Mouse (Mus musculus) WW6 (cell line): ENCODE measurements around the gene Psrc1.
A peak's percentile ranks its signal among the peaks of the same experiment; 100 is the strongest.

Source experiments
- DNase-seq: peaks from one replicate; pipeline ENCODE4 v3.0.0-alpha.2; 2013; ENCODE audit warnings: low read depth, low spot score

Psrc1 gene

DNA sequence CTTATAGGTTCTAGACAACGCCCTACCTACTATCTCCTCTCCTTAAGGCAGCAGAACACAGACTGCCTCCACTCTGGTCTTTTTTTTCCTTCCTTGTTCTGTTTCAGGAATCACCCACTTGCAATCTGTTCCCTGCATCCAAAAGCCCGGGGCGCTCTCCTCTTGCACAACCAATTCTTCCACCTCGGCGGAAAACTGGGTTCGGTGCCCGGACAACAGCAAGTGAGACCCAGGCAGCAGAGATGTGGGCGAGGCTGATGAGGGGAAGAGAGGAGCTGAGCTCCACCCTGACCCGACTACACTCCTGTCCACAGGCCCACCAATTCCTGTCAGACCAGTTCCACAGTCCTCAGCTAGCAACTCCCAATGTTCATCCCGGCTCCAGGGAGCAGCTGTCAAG lies 2.5 kb downstream of the Psrc1 start:
- DNase-seq, result no peak

DNA sequence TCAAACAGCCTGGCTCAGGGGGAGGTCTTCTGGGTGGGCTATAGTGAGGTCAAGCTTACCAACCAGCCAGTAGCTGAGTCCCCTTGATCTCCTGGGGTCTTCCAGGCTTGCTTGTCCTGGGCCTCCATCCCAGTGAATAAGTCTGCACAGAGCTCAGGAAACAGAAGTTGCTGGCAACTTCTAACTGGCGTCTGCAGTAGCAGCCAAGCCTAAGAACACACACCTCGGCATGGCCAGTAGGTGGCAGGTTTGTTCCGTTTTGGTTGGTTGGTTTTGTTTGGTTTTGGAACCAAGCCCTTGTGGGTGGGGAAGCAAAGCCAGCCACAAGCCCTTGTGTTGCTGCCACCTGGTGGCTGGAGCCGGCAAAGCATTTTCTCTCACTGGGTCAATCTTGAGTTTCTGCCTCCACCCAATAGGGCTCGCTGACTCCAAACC lies 5.5 kb downstream of the Psrc1 start:
- DNase-seq, result peak; percentile 94

GRCm38 (mm10) chr3:108392299-108392698 lies 8.7 kb downstream of the Psrc1 start:
- DNase-seq, result no peak

DNA sequence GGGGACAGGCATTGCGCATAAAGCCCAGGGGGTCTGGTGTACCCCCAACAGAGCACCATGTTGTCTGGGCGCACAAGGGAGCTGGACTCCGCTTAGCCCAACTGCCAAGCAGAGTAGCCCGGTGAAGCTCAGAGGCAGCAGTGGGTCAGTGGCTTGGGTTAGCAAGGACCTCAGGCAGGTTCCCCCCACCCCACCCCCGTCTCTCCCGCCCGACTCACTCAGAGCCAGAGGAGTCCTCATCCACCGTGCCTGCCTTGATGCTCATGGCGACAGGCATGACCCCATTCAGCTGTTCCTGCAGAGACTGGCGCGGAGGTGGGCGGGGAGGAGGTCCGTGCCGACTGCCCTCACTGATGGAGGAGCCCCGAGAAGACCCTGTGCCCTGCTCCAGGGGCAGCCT lies 9.2 kb downstream of the Psrc1 start:
- DNase-seq, result no peak

- no peak for DNase-seq
Measured at GRCm38 (mm10) chr3:108398281-108398680, 14.6 kb downstream of the Psrc1 start.

DNA sequence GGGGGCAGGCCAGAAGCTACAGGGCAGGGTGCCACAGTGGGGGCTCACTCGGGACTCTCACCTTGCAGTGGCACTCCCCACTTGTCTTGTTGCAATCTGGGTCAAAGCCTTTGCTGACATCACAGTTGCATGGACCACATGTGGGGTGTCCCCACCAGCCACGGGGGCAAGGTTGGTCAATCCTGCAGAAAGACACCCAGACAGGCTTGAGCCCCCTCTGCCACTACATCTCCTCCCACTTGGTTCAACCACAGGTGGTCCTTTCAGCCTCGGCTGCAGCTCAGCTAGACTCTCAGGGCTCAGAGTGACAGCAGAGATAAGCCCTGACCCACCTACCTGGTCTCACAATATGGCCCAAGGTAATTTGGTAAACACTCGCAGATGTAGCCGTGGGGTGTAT lies 16.8 kb downstream of the Psrc1 start:
- no peak for DNase-seq

DNA sequence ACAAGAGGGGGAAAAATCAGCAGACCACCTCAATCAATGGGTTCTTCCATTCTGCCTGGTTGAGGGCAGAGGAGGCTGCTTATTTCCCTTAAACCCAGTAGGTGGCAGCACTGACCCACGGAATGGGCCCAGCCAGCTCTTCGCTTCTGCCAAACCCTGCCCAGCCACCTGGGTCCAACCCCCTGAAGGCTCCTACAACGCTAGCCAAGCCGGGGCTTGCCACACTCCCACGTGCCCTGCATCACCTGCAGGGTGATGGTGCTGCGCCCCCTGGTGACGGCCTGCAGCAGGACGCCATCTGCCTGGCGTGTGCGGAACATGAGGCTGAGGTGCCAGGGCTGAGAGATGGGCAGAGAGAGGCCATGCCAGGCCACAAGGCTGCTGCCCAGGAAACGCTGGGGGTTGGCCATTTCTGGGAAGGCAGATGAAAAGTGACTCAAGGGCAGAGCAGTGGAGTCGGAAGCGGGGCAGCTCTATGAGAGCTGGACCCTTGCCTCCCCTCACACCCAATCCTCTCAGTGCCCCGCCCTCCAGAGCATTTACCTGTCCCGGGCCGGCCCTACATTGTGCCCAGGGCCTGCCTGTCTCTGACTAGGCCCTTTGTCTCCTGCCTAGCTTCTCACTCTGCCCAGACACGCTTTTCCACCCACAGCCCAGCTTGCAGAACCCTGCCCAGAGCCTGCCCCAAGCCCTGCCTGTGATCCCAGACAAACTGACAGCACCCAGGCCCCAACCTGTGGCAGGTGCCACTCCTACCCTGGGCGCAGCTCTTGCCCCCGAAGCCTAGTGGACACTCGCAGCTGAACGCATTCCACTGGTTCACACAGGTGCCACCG lies 18.3 kb downstream of the Psrc1 start:
- peak; percentile 75 for DNase-seq

- DNase-seq, result no peak
Measured at GRCm38 (mm10) chr3:108402528-108402920, 18.9 kb downstream of the Psrc1 start.

- DNase-seq, result no peak
Measured at GRCm38 (mm10) chr3:108405536-108406305, 22.1 kb downstream of the Psrc1 start.

DNA sequence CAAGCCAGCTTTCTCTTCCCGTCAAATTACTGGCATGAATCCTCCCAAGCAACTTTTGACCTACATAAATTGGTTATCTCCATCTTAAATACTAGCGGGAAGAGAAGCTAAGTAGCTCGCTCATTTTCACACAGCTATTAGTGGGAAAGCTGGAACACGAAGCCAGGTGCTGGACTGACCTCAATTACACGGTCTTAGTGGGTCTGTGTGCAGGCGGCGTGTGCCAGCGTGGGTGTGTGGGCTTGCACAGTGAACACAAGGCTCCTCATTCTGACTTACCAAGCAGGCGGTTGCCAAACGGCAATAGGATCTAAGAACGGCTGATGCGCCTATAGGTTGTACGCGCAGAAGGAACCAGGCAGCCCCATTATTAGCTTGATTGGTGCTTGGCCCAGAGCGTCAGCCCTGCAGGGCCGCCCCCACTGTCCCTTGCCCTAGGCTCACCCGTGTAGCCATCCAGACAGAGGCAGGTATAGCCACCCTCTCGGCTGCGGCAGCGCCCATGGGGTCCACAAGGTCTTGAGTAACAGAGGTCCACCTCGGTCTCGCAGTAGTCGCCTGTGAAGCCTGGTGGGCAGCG lies 22.8 kb downstream of the Psrc1 start:
- no peak for DNase-seq

GRCm38 (mm10) chr3:108408517-108409008 lies 24.9 kb downstream of the Psrc1 start:
- no peak for DNase-seq

DNA sequence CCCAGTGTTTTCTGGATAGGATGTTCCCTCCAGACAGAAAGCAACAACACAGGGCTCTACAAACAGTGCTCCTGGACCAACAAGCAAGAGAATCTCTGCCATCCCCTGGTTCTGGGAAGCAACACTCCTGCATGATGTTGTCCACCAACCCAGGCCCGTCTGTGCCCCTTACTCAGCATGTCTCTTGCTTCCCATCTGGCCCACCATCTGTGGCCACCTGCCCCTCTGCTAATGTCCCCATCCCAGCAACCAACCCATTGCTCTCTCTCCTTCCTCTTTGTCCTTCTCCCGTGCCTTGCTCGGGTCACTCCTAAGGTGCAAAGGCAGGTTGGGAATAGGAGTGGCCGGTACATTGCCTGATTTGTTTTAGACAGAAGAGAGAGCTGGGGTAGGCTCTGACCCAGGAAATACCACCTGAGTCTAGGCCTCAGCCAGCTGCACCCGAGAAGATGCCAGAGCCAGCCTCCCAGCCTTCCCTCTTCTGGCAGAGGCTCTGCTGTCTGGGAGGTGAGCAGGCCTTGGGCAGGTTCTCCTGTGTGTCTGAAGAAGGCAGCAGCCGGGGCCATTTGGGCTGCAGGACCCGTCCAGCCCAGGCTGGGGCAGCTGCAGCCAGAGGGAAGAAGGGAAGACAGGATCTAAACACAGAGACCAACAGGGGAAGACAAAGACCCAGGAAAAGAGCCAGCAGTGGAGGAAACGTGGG lies 26.2 kb downstream of the Psrc1 start:
- DNase-seq, result no peak

DNA sequence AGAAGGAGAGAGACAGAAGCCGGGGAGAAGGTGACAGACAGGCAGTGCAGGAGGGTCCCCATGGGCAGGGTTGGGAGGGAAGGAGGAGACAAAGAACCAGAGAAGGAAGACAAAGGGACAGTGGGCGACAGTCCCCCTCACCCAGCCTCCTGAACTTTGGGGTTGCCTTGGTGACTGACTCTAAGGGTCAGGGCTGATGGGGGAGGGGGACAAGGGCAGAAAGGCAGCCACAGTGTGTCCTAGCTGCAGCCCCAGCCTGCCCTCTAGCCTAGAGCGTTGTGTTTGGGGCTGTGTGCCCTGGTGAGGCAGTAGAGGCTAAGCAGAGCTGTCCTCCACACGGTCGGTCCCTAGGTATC lies 26.7 kb downstream of the Psrc1 start:
- DNase-seq, result no peak

DNA sequence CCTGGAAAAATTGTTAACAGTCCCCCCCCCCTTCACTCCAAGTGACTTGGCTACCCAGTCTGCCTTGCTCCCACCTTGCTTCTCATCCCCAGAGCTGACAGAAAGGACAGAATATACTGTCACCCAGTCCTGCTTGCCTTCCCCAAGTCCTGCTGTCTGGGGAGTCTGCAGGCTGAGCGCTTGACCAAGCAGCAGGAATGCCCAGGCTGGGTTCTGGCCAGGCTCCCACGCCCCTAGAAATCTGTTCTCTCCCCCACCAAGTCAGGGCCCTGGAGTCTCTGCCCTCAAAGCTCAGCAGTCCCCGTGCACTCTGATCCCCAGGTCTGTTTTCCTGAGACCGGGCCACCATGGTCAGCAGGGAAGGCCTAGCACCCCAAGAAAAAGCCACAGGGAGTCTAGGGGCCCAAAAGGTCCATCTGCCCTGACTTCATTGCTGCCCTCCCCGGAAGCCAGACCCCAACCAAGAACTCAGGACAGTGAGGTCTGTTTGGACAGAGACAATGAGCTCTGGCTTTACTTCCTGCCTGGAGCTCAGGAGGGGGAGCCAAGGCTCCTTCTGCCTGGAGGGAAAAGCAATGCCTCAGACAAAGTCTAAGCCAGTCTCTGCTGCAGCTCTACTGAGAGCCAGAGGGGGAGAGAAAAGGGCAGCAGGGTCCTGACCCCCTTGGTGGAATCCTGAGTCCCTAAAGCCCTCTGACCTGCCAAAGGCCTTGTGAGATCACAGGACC lies 27.6 kb downstream of the Psrc1 start:
- no peak for DNase-seq

DNA sequence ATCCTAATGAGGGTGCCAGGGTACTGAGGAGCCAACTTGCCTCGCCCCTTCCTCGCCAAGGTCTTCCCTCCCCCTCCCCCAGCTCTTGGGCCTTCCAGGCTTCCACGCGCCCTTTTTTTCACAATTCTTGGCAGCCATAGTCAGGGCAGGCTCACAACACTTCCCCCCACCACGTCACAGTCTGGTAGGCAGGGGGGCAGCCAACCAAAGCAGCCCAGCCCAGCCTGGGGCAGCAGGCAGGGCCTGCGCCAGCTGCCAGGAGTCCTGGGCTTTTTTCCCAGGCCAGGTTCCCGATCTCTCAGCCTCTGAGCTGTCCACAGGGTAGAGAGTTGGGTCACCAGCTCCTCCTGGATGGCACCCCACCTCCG lies 28.1 kb downstream of the Psrc1 start:
- no peak for DNase-seq

- DNase-seq, result no peak
Measured at GRCm38 (mm10) chr3:108413634-108414360, 30.2 kb downstream of the Psrc1 start.

DNA sequence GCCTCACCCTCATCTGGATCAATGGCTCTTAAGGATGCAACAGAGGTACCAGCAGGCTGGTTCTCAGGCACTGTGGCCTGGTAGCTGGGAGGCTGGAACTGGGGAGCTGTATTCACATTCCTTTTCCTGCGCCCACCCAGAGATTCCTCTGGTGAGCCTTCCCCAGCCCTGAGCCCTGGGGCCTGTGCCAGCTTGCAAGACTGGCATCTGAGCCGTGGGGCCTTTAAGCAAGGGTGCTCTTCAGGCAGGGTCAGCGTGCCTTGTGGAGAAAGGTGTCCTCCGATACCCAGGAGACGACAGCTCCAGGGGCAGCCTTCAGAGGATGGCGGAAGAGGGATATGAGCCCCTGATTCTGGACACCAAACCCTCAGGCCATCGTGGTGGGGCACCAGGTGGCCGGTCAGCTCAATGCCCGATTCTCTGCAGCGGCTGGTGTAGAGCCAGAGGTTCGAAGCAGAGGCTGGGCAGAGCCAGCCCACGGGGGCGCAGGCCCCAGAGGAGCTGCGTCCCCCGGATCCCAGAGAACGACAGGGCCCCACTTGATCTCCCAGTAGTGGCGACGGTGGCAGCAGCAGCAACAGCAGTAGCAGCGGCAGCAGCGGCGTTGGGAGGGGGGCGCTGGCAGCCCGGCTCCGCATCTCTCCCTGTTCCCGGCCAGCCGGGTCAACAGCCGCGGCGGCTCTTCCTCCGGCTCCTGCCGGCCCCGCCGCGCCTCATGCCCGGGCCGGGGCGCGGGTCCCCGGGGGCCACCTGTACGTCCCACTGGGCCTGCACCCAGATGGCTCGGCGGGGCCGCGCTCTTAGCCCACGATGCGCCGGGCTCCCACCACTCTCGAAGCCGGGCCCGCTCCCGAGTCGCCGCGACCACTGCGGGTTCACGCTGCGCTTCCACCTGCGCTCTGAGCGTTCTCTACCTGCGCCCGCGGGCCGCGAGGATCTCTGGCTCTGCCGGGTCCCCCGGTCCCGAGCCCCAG lies 31.5 kb downstream of the Psrc1 start, which contains the start of gene Celsr2:
Gene Celsr2 (minus strand): TSS at position 696 of the 974 bp plus-strand sequence.
- DNase-seq, result no peak

GRCm38 (mm10) chr3:108415831-108416223 lies 32.2 kb downstream of the Psrc1 start:
- no peak for DNase-seq

- DNase-seq, result no peak
Measured at GRCm38 (mm10) chr3:108423006-108423405, 39.4 kb downstream of the Psrc1 start.
